Mouse (Mus musculus): ENCODE measurements around the gene Tfdp2. TPM values are rescaled to one million over a fixed set of nuclear protein-coding genes. Genes with fewer than 3 reads are reported as not detected.

The Tfdp2 gene
- polyA plus RNA-seq, 1 experiment from 2014 or later, result 33.1 TPM

- Histone ChIP-seq H3K9ac (replicated peaks; ENCODE audit: low read depth, low read length) (no peak overlapping the region), H3K4me1 (replicated peaks; ENCODE audit: control insufficient read depth, insufficient read depth, low read length) (no peaks in the 10 kb centered on the region; the same call in 1 of the 2 replicates), H3K27me3 (replicated peaks; ENCODE audit: control insufficient read depth, insufficient read depth, low read length) (no peaks in the 10 kb centered on the region), H3K4me3 (replicated peaks; ENCODE audit: low read length) (no peak overlapping the region), H3K27ac (ENCODE audit: low read length) (no peak overlapping the region), H3K4me2 (ENCODE audit: low read length) (no peak overlapping the region), H3K36me3 (ENCODE audit: control insufficient read depth, insufficient read depth) (no peaks in the 10 kb centered on the region), H3K9me3 (ENCODE audit: control insufficient read depth, low read length) (no peaks in the 10 kb centered on the region)
- no peak for ATAC-seq
These were observed 21.7 kb downstream of the Tfdp2 start for GRCm38 (mm10) chr9:96217799-96218198.

GRCm38 (mm10) chr9:96219114-96219669 lies 23.1 kb downstream of the Tfdp2 start:
- WGBS, result 67% methylated on average over 2 of the region's 2 CpGs
- 0 out of 2 replicates have a peak overlapping the region, but pooled peaks have one; percentile 24 for H3K27ac ChIP-seq (ENCODE audit: low read length)
- H3K9me3 ChIP-seq (ENCODE audit: control insufficient read depth, low read length), result no peaks in the 10 kb centered on the region
- no peak overlapping the region for H3K4me3 ChIP-seq (replicated peaks; ENCODE audit: low read length)
- no peak overlapping the region for H3K9ac ChIP-seq (replicated peaks; ENCODE audit: low read depth, low read length)
- no peaks in the 10 kb centered on the region for H3K36me3 ChIP-seq (ENCODE audit: control insufficient read depth, insufficient read depth)
- no peak overlapping the region for H3K4me2 ChIP-seq (ENCODE audit: low read length)
- H3K4me1 ChIP-seq (replicated peaks; ENCODE audit: control insufficient read depth, insufficient read depth, low read length), result no peaks in the 10 kb centered on the region; the same call in 1 of the 2 replicates
- peak; percentile 83 for ATAC-seq
- no peaks in the 10 kb centered on the region for H3K27me3 ChIP-seq (replicated peaks; ENCODE audit: control insufficient read depth, insufficient read depth, low read length)

- H3K4me3 ChIP-seq (replicated peaks; ENCODE audit: low read length), result no peak overlapping the region
- no peak overlapping the region for H3K4me2 ChIP-seq (ENCODE audit: low read length)
- H3K36me3 ChIP-seq (ENCODE audit: control insufficient read depth, insufficient read depth), result no peaks in the 10 kb centered on the region
- no peaks in the 10 kb centered on the region for H3K9me3 ChIP-seq (ENCODE audit: control insufficient read depth, low read length)
- ATAC-seq, result peak; percentile 81
- no peak overlapping the region; the same call in 1 of the 2 replicates for H3K27ac ChIP-seq (ENCODE audit: low read length)
- H3K9ac ChIP-seq (replicated peaks; ENCODE audit: low read depth, low read length), result no peak overlapping the region
- H3K4me1 ChIP-seq (replicated peaks; ENCODE audit: control insufficient read depth, insufficient read depth, low read length), result no peaks in the 10 kb centered on the region; the same call in 1 of the 2 replicates
- H3K27me3 ChIP-seq (replicated peaks; ENCODE audit: control insufficient read depth, insufficient read depth, low read length), result no peaks in the 10 kb centered on the region
These were observed 24.3 kb downstream of the Tfdp2 start for GRCm38 (mm10) chr9:96220419-96220818.

- no peak for ATAC-seq
- H3K36me3 ChIP-seq (ENCODE audit: control insufficient read depth, insufficient read depth), result no peaks in the 10 kb centered on the region
These were observed 27.2 kb downstream of the Tfdp2 start for GRCm38 (mm10) chr9:96223302-96223701.

GRCm38 (mm10) chr9:96228285-96228684 lies 32.2 kb downstream of the Tfdp2 start:
- no peaks in the 10 kb centered on the region for H3K9me3 ChIP-seq (ENCODE audit: control insufficient read depth, low read length)
- no peaks in the 10 kb centered on the region for H3K36me3 ChIP-seq (ENCODE audit: control insufficient read depth, insufficient read depth)
- no peak overlapping the region for H3K4me3 ChIP-seq (replicated peaks; ENCODE audit: low read length)
- H3K4me1 ChIP-seq (replicated peaks; ENCODE audit: control insufficient read depth, insufficient read depth, low read length), result no peaks in the 10 kb centered on the region
- ATAC-seq, result no peak
- H3K9ac ChIP-seq (replicated peaks; ENCODE audit: low read depth, low read length), result no peak overlapping the region
- no peaks in the 10 kb centered on the region for H3K27me3 ChIP-seq (replicated peaks; ENCODE audit: control insufficient read depth, insufficient read depth, low read length)
- no peak overlapping the region for H3K27ac ChIP-seq (ENCODE audit: low read length)
- no peak overlapping the region for H3K4me2 ChIP-seq (ENCODE audit: low read length)

More at GRCm38 (mm10) chr9:96223302-96223701, 27.2 kb downstream of the Tfdp2 start:
- Histone ChIP-seq H3K4me1 (replicated peaks; ENCODE audit: control insufficient read depth, insufficient read depth, low read length) (no peaks in the 10 kb centered on the region; the same call in 1 of the 2 replicates), H3K4me2 (ENCODE audit: low read length) (no peak overlapping the region), H3K27ac (ENCODE audit: low read length) (no peak overlapping the region), H3K4me3 (replicated peaks; ENCODE audit: low read length) (no peak overlapping the region), H3K27me3 (replicated peaks; ENCODE audit: control insufficient read depth, insufficient read depth, low read length) (no peaks in the 10 kb centered on the region), H3K9me3 (ENCODE audit: control insufficient read depth, low read length) (no peaks in the 10 kb centered on the region), H3K9ac (replicated peaks; ENCODE audit: low read depth, low read length) (no peak overlapping the region)
- WGBS, result 83% methylated on average over 2 of the region's 2 CpGs

- ATAC-seq, result no peak
- Histone ChIP-seq H3K9ac (replicated peaks; ENCODE audit: low read depth, low read length) (no peak overlapping the region), H3K4me1 (replicated peaks; ENCODE audit: control insufficient read depth, insufficient read depth, low read length) (no peaks in the 10 kb centered on the region), H3K27ac (ENCODE audit: low read length) (no peak overlapping the region), H3K27me3 (replicated peaks; ENCODE audit: control insufficient read depth, insufficient read depth, low read length) (no peaks in the 10 kb centered on the region), H3K9me3 (ENCODE audit: control insufficient read depth, low read length) (no peaks in the 10 kb centered on the region), H3K36me3 (ENCODE audit: control insufficient read depth, insufficient read depth) (no peaks in the 10 kb centered on the region), H3K4me3 (replicated peaks; ENCODE audit: low read length) (no peak overlapping the region), H3K4me2 (ENCODE audit: low read length) (no peak overlapping the region)
- 35% methylated on average over 2 of the region's 2 CpGs for WGBS
These were observed 34.2 kb downstream of the Tfdp2 start for GRCm38 (mm10) chr9:96230271-96230670.

GRCm38 (mm10) chr9:96235477-96235876 lies 39.4 kb downstream of the Tfdp2 start:
- no peak for ATAC-seq
- H3K27me3 ChIP-seq (replicated peaks; ENCODE audit: control insufficient read depth, insufficient read depth, low read length), result no peaks in the 10 kb centered on the region
- no peak overlapping the region for H3K4me2 ChIP-seq (ENCODE audit: low read length)
- no peak overlapping the region for H3K4me3 ChIP-seq (replicated peaks; ENCODE audit: low read length)
- H3K4me1 ChIP-seq (replicated peaks; ENCODE audit: control insufficient read depth, insufficient read depth, low read length), result no peaks in the 10 kb centered on the region
- no peaks in the 10 kb centered on the region for H3K36me3 ChIP-seq (ENCODE audit: control insufficient read depth, insufficient read depth)
- no peaks in the 10 kb centered on the region for H3K9me3 ChIP-seq (ENCODE audit: control insufficient read depth, low read length)
- H3K9ac ChIP-seq (replicated peaks; ENCODE audit: low read depth, low read length), result no peak overlapping the region
- no peak overlapping the region for H3K27ac ChIP-seq (ENCODE audit: low read length)
- WGBS, result 63% methylated on average over 2 of the region's 2 CpGs

- no peaks in the 10 kb centered on the region for H3K9me3 ChIP-seq (ENCODE audit: control insufficient read depth, low read length)
- H3K4me1 ChIP-seq (replicated peaks; ENCODE audit: control insufficient read depth, insufficient read depth, low read length), result no peaks in the 10 kb centered on the region
- H3K27ac ChIP-seq (ENCODE audit: low read length), result no peak overlapping the region
- no peak for ATAC-seq
- no peak overlapping the region for H3K4me2 ChIP-seq (ENCODE audit: low read length)
- H3K27me3 ChIP-seq (replicated peaks; ENCODE audit: control insufficient read depth, insufficient read depth, low read length), result no peaks in the 10 kb centered on the region
- no peaks in the 10 kb centered on the region for H3K36me3 ChIP-seq (ENCODE audit: control insufficient read depth, insufficient read depth)
- H3K4me3 ChIP-seq (replicated peaks; ENCODE audit: low read length), result no peak overlapping the region
- 86% methylated on average over 1 of the region's 1 CpGs for WGBS
- H3K9ac ChIP-seq (replicated peaks; ENCODE audit: low read depth, low read length), result no peak overlapping the region
These were observed 41.3 kb downstream of the Tfdp2 start for GRCm38 (mm10) chr9:96237391-96237790.

- Histone ChIP-seq H3K4me2 (ENCODE audit: low read length) (no peak overlapping the region), H3K27ac (ENCODE audit: low read length) (no peak overlapping the region), H3K36me3 (ENCODE audit: control insufficient read depth, insufficient read depth) (no peaks in the 10 kb centered on the region), H3K4me3 (replicated peaks; ENCODE audit: low read length) (no peak overlapping the region), H3K27me3 (replicated peaks; ENCODE audit: control insufficient read depth, insufficient read depth, low read length) (no peaks in the 10 kb centered on the region), H3K4me1 (replicated peaks; ENCODE audit: control insufficient read depth, insufficient read depth, low read length) (no peaks in the 10 kb centered on the region), H3K9ac (replicated peaks; ENCODE audit: low read depth, low read length) (no peak overlapping the region), H3K9me3 (ENCODE audit: control insufficient read depth, low read length) (no peaks in the 10 kb centered on the region)
- WGBS, result 96% methylated on average over 1 of the region's 1 CpGs
- ATAC-seq, result no peak
These were observed 42.2 kb downstream of the Tfdp2 start for GRCm38 (mm10) chr9:96238286-96238685.

Measured in forebrain, embryonic 16.5 days (tissue).